Mouse (Mus musculus): Measurements from ENCODE around the gene Mettl6. TPM values are rescaled to one million over a fixed set of nuclear protein-coding genes. Genes with fewer than 3 reads are reported as not detected.
A peak's percentile ranks its signal among the peaks of the same experiment; 100 is the strongest.

Mettl6 gene
- total and polyA plus RNA-seq, 3 experiments = 4.2 to 9.9 (median 9.5) TPM

GRCm38 (mm10) chr14:31433851-31434360 lies 60.9 kb downstream of the Mettl6 start:
- Histone ChIP-seq H3K79me2 (replicated peaks; ENCODE audit: control insufficient read depth, insufficient read depth, low read length) (0 out of 2 replicates have a peak, but pooled peaks cover 2% of the 10 kb centered on the region), H3K36me3 (ENCODE audit: control insufficient read depth, insufficient read depth, low read length) (peaks cover 15% of the 10 kb centered on the region), H3K4me1 (ENCODE audit: control insufficient read depth, insufficient read depth, low read length) (peaks cover 19% of the 10 kb centered on the region), H3K27ac (peak overlapping the region; percentile 84), H3K9ac (ENCODE audit: low read depth, low read length) (peak overlapping the region; percentile 19; the same call in 1 of the 2 replicates), H3K4me3 (peak overlapping the region; percentile 15; the same call in 1 of the 2 replicates), H3K27me3 (ENCODE audit: control insufficient read depth, insufficient read depth, low read length) (no peaks in the 10 kb centered on the region)
- WGBS = 41% methylated on average over 7 of the region's 7 CpGs
- intact Hi-C loops (cut with DNase I) = no loop called here
- TF ChIP-seq EP300 (IDR thresholded peaks at IDR 0.05; ENCODE audit: insufficient read depth, low read depth, low read length) (no peak), CTCF (IDR thresholded peaks at IDR 0.05) (no peak), POLR2A (IDR thresholded peaks at IDR 0.05; ENCODE audit: insufficient read depth, low read depth, low read length) (no peak)
- DNase-seq = no peak

- no peak for DNase-seq
- Histone ChIP-seq H3K4me3 (no peak overlapping the region; the same call in 1 of the 2 replicates), H3K27ac (peak overlapping the region; percentile 84), H3K36me3 (ENCODE audit: control insufficient read depth, insufficient read depth, low read length) (peaks cover 15% of the 10 kb centered on the region), H3K4me1 (ENCODE audit: control insufficient read depth, insufficient read depth, low read length) (peaks cover 25% of the 10 kb centered on the region), H3K79me2 (replicated peaks; ENCODE audit: control insufficient read depth, insufficient read depth, low read length) (0 out of 2 replicates have a peak, but pooled peaks cover 2% of the 10 kb centered on the region), H3K27me3 (ENCODE audit: control insufficient read depth, insufficient read depth, low read length) (no peaks in the 10 kb centered on the region), H3K9ac (ENCODE audit: low read depth, low read length) (no peak overlapping the region)
- TF ChIP-seq POLR2A (IDR thresholded peaks at IDR 0.05; ENCODE audit: insufficient read depth, low read depth, low read length) = no peak
- no peak for TF ChIP-seq EP300 (IDR thresholded peaks at IDR 0.05; ENCODE audit: insufficient read depth, low read depth, low read length)
- TF ChIP-seq CTCF (IDR thresholded peaks at IDR 0.05) = no peak
- 46% methylated on average over 5 of the region's 5 CpGs for WGBS
- intact Hi-C loops (cut with DNase I) = no loop called here
Observed at GRCm38 (mm10) chr14:31433126-31433525, 61.7 kb downstream of the Mettl6 start.

GRCm38 (mm10) chr14:31432424-31432823 lies 62.4 kb downstream of the Mettl6 start:
- Histone ChIP-seq H3K9ac (ENCODE audit: low read depth, low read length) (no peak overlapping the region), H3K79me2 (replicated peaks; ENCODE audit: control insufficient read depth, insufficient read depth, low read length) (0 out of 2 replicates have a peak, but pooled peaks cover 2% of the 10 kb centered on the region), H3K27ac (peak overlapping the region; percentile 84), H3K4me1 (ENCODE audit: control insufficient read depth, insufficient read depth, low read length) (peaks cover 31% of the 10 kb centered on the region), H3K4me3 (0 out of 2 replicates have a peak overlapping the region, but pooled peaks have one; percentile 1), H3K27me3 (ENCODE audit: control insufficient read depth, insufficient read depth, low read length) (no peaks in the 10 kb centered on the region), H3K36me3 (ENCODE audit: control insufficient read depth, insufficient read depth, low read length) (peaks cover 21% of the 10 kb centered on the region)
- 9% methylated on average over 4 of the region's 4 CpGs for WGBS
- intact Hi-C loops (cut with DNase I) = no loop called here
- DNase-seq = no peak
- TF ChIP-seq CTCF (IDR thresholded peaks at IDR 0.05) (no peak), EP300 (IDR thresholded peaks at IDR 0.05; ENCODE audit: insufficient read depth, low read depth, low read length) (no peak), POLR2A (IDR thresholded peaks at IDR 0.05; ENCODE audit: insufficient read depth, low read depth, low read length) (no peak)

- Histone ChIP-seq H3K27ac (peak overlapping the region; percentile 84), H3K27me3 (ENCODE audit: control insufficient read depth, insufficient read depth, low read length) (no peaks in the 10 kb centered on the region), H3K9ac (ENCODE audit: low read depth, low read length) (no peak overlapping the region), H3K4me3 (no peak overlapping the region), H3K79me2 (replicated peaks; ENCODE audit: control insufficient read depth, insufficient read depth, low read length) (0 out of 2 replicates have a peak, but pooled peaks cover 2% of the 10 kb centered on the region), H3K36me3 (ENCODE audit: control insufficient read depth, insufficient read depth, low read length) (peaks cover 24% of the 10 kb centered on the region), H3K4me1 (ENCODE audit: control insufficient read depth, insufficient read depth, low read length) (peaks cover 33% of the 10 kb centered on the region)
- peak in 1 of 2 experiments; percentile 51 for DNase-seq
- intact Hi-C loops (cut with DNase I) = no loop called here
- TF ChIP-seq CTCF (IDR thresholded peaks at IDR 0.05) (no peak), POLR2A (IDR thresholded peaks at IDR 0.05; ENCODE audit: insufficient read depth, low read depth, low read length) (0 out of 2 replicates have a peak, but pooled peaks have one; percentile 21), EP300 (IDR thresholded peaks at IDR 0.05; ENCODE audit: insufficient read depth, low read depth, low read length) (peak; percentile 83; the same call in 1 of the 2 replicates)
- WGBS = 52% methylated on average over 3 of the region's 3 CpGs
Observed at GRCm38 (mm10) chr14:31431789-31432330, 63.0 kb downstream of the Mettl6 start.

GRCm38 (mm10) chr14:31429004-31429395 lies 65.8 kb downstream of the Mettl6 start:
- WGBS = 18% methylated on average over 5 of the region's 5 CpGs
- Histone ChIP-seq H3K9ac (ENCODE audit: low read depth, low read length) (no peak overlapping the region), H3K4me1 (ENCODE audit: control insufficient read depth, insufficient read depth, low read length) (peaks cover 31% of the 10 kb centered on the region), H3K27ac (peak overlapping the region; percentile 74), H3K27me3 (ENCODE audit: control insufficient read depth, insufficient read depth, low read length) (no peaks in the 10 kb centered on the region), H3K4me3 (peak overlapping the region; percentile 8; the same call in 1 of the 2 replicates), H3K79me2 (replicated peaks; ENCODE audit: control insufficient read depth, insufficient read depth, low read length) (0 out of 2 replicates have a peak, but pooled peaks cover 2% of the 10 kb centered on the region), H3K36me3 (ENCODE audit: control insufficient read depth, insufficient read depth, low read length) (peaks cover 24% of the 10 kb centered on the region)
- intact Hi-C loops (cut with DNase I) = loop anchor here (2.0 kb wide), 1 partner anchor 16 kb away; no protein-coding TSS in a partner anchor
- no peak for DNase-seq
- peak; percentile 7; the same call in 1 of the 2 replicates for TF ChIP-seq POLR2A (IDR thresholded peaks at IDR 0.05; ENCODE audit: insufficient read depth, low read depth, low read length)
- no peak for TF ChIP-seq CTCF (IDR thresholded peaks at IDR 0.05)

Data from heart, adult 2 months (tissue).